Mouse (Mus musculus) midbrain, embryonic 14.5 days (tissue): Measurements from ENCODE around the gene Trit1. TPM values are rescaled to one million over a fixed set of nuclear protein-coding genes. Genes with fewer than 3 reads are reported as not detected.

Experiments
- ATAC-seq: fragments of 200-750 bp; cut with Nextera tagmentation; 2 replicates; pipeline ENCODE4 v1.8.0; 2017; ENCODE audit warnings: moderate number of reproducible peaks, moderate library complexity; ENCODE audit not compliant: low FRiP score, low TSS enrichment
- DNase-seq: peaks from one replicate; pipeline ENCODE4 v3.0.0-alpha.2; 2015
- H3K27ac ChIP-seq: fragments of 300-500 bp; sonication (generic); replicated peaks from 2 replicates; pipeline ENCODE4 v1.5.1; 2014; ENCODE audit warnings: mild to moderate bottlenecking, low read depth, low read length, moderate library complexity
- H3K27me3 ChIP-seq: fragments of 300-500 bp; sonication (generic); 2 replicates; pipeline ENCODE4 v1.6.1; 2014; ENCODE audit warnings: low read length, control low read depth, mixed read lengths; ENCODE audit not compliant: control insufficient read depth, insufficient read depth
- H3K36me3 ChIP-seq: fragments of 300-500 bp; sonication (generic); 2 replicates; pipeline ENCODE4 v1.6.1; 2014; ENCODE audit warnings: low read length, control low read depth; ENCODE audit not compliant: control insufficient read depth, insufficient read depth
- H3K4me1 ChIP-seq: fragments of 300-500 bp; sonication (generic); 2 replicates; pipeline ENCODE4 v1.6.1; 2014; ENCODE audit warnings: mild to moderate bottlenecking, antibody characterized with exemption, low read length, control low read depth; ENCODE audit not compliant: control insufficient read depth, insufficient read depth
- H3K4me2 ChIP-seq: fragments of 300-500 bp; sonication (generic); 2 replicates; pipeline ENCODE4 v1.6.1; 2014; ENCODE audit warnings: mild to moderate bottlenecking, low read length, moderate library complexity
- H3K4me3 ChIP-seq: fragments of 300-500 bp; sonication (generic); replicated peaks from 2 replicates; pipeline ENCODE4 v1.5.1; 2014; ENCODE audit warnings: low read depth, low read length
- H3K9ac ChIP-seq: fragments of 300-500 bp; sonication (generic); replicated peaks from 2 replicates; pipeline ENCODE4 v1.6.1; 2014; ENCODE audit warnings: mild to moderate bottlenecking, low read length, moderate library complexity
- H3K9me3 ChIP-seq: fragments of 300-500 bp; sonication (generic); 2 replicates; pipeline ENCODE4 v1.6.1; 2016; ENCODE audit warnings: low read length, control low read depth, mixed read lengths; ENCODE audit not compliant: control insufficient read depth
- WGBS: fragments of 180-500 bp; shearing (Covaris S2); extraction: QIAGEN DNeasy Blood & Tissue Kit; methylation state at CpG from one replicate; pipeline ENCODE4 v1.1.7; 2014; 5-methylcytosine and 5-hydroxymethylcytosine counted together
- polyA plus RNA-seq: library from polyadenylated mRNA; unstranded; fragments of >200 nt; fragmentation: Nextera tagmentation; extraction: Ambion mirVana; gene quantifications from 2 replicates; pipeline ENCODE4 v1.2.1, GENCODE M21; 2014

Trit1 gene
- polyA plus RNA-seq, 1 experiment from 2014 or later = 29.1 TPM

DNA sequence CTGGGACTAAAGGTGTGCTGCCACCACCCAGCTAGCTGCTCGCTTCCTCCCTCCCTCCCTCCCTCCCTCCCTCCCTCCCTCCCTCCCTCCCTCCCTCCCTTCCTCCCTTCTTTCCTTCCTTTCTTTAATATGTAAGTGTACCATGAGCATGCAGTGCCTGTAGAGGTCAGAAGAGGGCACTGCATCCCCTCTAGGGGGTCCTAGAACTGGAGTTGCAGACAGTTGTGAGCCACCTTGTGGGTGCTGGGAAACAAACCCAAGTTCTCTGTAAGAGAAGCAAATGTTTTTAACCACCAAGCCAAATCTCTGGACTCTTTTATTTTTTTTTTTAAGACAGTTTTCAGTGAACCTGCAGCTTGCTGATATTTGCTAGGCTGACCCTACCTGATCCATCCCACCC is 6.5 kb downstream of the Trit1 start:
- H3K4me3 ChIP-seq = no peak overlapping the region
- no peaks in the 10 kb centered on the region for H3K27me3 ChIP-seq
- H3K27ac ChIP-seq = no peak overlapping the region
- H3K9ac ChIP-seq = no peak overlapping the region
- DNase-seq = no peak
- no peak overlapping the region for H3K4me2 ChIP-seq
- H3K4me1 ChIP-seq = peaks cover 12% of the 10 kb centered on the region
- H3K36me3 ChIP-seq = peaks cover 25% of the 10 kb centered on the region
- H3K9me3 ChIP-seq = no peaks in the 10 kb centered on the region
- ATAC-seq = no peak
- WGBS = 73% methylated on average over 1 of the region's 1 CpGs

DNA sequence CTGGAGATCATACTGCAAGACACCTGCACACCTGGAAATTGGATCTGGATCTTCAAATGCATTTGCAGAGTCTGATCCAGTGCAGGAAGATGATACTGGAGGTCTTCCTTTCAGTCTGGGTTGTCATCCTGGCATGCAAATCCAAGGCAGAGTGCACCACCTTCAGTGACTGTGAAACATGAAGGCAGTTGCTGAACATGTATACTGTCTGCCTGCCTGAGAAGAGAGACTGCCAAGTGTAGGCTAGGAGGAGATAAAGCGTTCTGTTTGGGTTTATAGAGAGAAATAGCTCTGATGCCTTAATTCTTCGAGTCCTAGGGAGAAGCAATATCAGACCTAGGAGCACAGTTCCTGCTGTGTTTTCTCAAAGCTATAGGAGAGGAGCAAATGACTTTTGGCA is 9.0 kb downstream of the Trit1 start:
- Histone ChIP-seq H3K27ac (no peak overlapping the region), H3K4me1 (no peaks in the 10 kb centered on the region), H3K9ac (no peak overlapping the region; the same call in 1 of the 2 replicates), H3K36me3 (peaks cover 33% of the 10 kb centered on the region), H3K4me2 (no peak overlapping the region), H3K4me3 (no peak overlapping the region), H3K9me3 (no peaks in the 10 kb centered on the region), H3K27me3 (no peaks in the 10 kb centered on the region)
- WGBS = 79% methylated on average over 2 of the region's 2 CpGs
- ATAC-seq = no peak
- no peak for DNase-seq

DNA sequence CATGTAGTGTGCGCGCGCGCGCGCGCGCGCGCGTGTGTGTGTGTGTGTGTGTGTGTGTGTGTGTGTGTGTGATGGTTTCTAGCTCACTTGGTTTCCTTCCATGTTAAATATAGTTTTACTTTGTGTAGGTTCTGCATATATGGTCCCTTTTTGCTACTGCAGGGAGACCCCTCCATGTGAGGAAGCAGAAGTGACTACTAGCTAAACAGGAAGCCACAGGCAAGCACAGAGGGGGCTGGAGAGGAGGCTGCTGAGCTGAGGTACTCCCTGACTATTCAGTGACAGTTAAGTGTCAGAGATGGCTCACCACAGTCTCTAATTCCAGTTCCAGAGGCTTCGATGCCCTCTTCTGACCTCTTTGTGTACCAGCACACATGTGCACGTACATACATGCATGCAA is 9.8 kb downstream of the Trit1 start:
- no peak overlapping the region for H3K27ac ChIP-seq
- no peak for DNase-seq
- 98% methylated on average over 13 of the region's 13 CpGs for WGBS

DNA sequence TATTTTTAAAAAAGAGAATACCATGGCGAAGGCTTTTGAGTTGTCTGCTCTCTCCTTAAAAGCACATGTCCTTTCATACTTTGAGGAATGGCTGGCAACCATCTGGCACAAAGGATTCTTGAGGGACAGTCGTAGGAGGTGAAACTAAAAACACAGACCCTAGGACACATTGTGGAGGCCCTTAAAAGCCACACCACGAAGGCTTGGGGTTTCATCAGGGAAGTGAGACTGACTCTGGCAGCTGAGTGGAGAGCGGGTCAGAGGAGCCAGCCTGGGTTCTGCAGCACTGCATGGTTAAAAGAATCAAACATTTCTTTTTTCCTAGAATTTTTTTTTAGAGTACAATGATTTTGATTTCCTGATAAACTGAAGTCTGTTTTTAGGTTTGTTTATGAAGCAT is 10.2 kb downstream of the Trit1 start:
- H3K9me3 ChIP-seq = no peaks in the 10 kb centered on the region
- peaks cover 43% of the 10 kb centered on the region for H3K36me3 ChIP-seq
- no peaks in the 10 kb centered on the region for H3K4me1 ChIP-seq
- H3K27ac ChIP-seq = no peak overlapping the region
- no peak for DNase-seq
- 88% methylated on average over 4 of the region's 4 CpGs for WGBS
- H3K27me3 ChIP-seq = no peaks in the 10 kb centered on the region
- ATAC-seq = no peak
- no peak overlapping the region for H3K4me2 ChIP-seq
- H3K4me3 ChIP-seq = no peak overlapping the region
- no peak overlapping the region for H3K9ac ChIP-seq

More for the DNA sequence above, 9.8 kb downstream of the Trit1 start:
- Histone ChIP-seq H3K4me3 (no peak overlapping the region), H3K4me1 (no peaks in the 10 kb centered on the region), H3K9me3 (no peaks in the 10 kb centered on the region), H3K9ac (no peak overlapping the region), H3K36me3 (peaks cover 39% of the 10 kb centered on the region), H3K27me3 (no peaks in the 10 kb centered on the region), H3K4me2 (no peak overlapping the region)
- ATAC-seq = no peak

DNA sequence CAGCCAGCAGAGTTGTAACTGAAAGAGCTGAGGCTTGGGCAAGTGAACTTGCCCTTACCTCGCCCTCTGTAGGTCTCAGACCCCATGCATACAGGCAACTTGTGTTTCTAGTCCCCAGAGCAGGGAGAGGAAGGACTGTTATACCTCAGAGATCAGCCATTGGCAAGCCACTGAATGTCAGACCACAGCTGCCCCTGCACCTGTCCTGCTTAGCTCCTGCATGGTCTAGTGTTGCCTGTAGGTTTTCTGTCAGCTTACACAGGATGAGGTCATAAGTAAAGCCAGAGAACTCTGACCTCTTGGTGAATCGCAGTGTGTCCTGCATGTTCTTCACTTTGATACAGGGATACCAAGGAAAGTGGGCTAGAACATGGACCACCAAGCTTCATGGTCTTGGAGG is 18.4 kb downstream of the Trit1 start:
- H3K27me3 ChIP-seq = no peaks in the 10 kb centered on the region
- no peak overlapping the region for H3K27ac ChIP-seq
- peaks cover 43% of the 10 kb centered on the region for H3K36me3 ChIP-seq
- no peak overlapping the region for H3K4me3 ChIP-seq
- 89% methylated on average over 2 of the region's 2 CpGs for WGBS
- no peaks in the 10 kb centered on the region for H3K4me1 ChIP-seq
- no peak overlapping the region for H3K9ac ChIP-seq
- H3K4me2 ChIP-seq = no peak overlapping the region
- DNase-seq (no peak), ATAC-seq (no peak)
- H3K9me3 ChIP-seq = no peaks in the 10 kb centered on the region

DNA sequence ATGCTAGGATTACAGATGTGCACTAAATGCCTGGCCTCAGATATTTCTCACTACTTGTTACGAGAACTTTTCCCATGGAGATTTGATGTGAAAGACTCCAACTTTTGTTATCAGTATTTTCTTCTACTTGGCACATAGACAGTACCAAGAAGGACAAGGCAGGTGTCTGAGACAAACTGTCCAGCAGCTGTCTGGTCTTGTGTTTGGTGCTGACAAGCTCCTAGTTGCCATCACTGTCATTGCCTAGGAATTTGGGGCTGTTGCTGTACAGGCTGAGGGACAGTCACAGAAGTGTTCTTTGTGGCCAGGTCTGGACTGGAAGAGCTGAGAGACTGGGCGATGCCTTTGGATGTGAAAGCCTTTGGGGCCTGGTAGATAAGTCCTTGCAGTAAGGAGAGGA is 19.2 kb downstream of the Trit1 start:
- Histone ChIP-seq H3K4me2 (no peak overlapping the region), H3K4me1 (no peaks in the 10 kb centered on the region), H3K9me3 (no peaks in the 10 kb centered on the region), H3K27ac (no peak overlapping the region), H3K27me3 (no peaks in the 10 kb centered on the region), H3K4me3 (no peak overlapping the region), H3K36me3 (peaks cover 45% of the 10 kb centered on the region), H3K9ac (no peak overlapping the region)
- ATAC-seq = no peak
- 98% methylated on average over 2 of the region's 2 CpGs for WGBS
- no peak for DNase-seq

DNA sequence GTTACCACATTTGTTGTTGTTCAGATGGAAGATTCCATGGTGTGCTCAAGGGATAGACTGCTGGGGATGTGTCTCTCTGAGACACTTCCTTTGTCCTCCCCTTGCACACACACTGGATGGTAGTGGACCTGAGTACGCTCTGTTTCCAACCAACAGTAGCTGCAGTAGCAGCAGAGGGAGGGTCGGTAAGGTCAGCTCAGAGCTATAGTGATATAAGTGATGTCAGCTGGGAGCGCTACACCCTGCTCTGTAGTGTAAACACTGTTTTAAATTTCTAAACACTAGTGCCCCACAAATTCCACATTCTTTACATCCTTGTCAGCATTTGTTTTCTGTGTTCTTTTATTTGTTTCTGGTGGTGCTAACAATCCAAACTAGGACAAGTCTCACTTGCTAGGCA is 20.3 kb downstream of the Trit1 start:
- H3K9ac ChIP-seq = no peak overlapping the region
- H3K27me3 ChIP-seq = no peaks in the 10 kb centered on the region
- 79% methylated on average over 3 of the region's 3 CpGs for WGBS
- DNase-seq (no peak), ATAC-seq (no peak)
- H3K4me3 ChIP-seq = no peak overlapping the region
- H3K4me1 ChIP-seq = no peaks in the 10 kb centered on the region
- no peak overlapping the region for H3K4me2 ChIP-seq
- no peaks in the 10 kb centered on the region for H3K9me3 ChIP-seq
- H3K36me3 ChIP-seq = peaks cover 36% of the 10 kb centered on the region
- H3K27ac ChIP-seq = no peak overlapping the region

DNA sequence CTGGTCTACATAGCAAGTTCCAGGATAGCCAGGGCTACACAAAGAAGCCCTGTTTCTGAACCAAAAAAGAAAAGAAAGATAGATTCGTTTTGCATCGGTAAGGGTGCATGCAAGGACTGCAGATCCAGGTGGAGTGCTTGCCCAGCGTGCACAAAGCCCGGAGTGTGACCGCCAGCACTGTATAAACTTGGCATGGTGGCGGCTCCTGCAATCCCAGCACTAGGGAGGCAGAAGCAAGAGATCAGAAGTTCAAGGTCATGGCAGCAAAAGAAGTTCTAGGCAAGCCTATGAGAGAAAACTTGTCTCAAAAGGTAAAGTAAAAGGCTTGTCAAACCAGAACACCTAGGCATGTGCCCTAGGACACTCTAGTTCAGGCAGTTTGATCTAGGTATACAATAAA is 24.7 kb downstream of the Trit1 start:
- DNase-seq = no peak
- H3K9me3 ChIP-seq = no peaks in the 10 kb centered on the region
- no peak overlapping the region for H3K4me3 ChIP-seq
- no peak overlapping the region for H3K27ac ChIP-seq
- no peak for ATAC-seq
- 93% methylated on average over 6 of the region's 6 CpGs for WGBS
- H3K4me2 ChIP-seq = no peak overlapping the region
- no peak overlapping the region for H3K9ac ChIP-seq
- no peaks in the 10 kb centered on the region for H3K27me3 ChIP-seq
- H3K36me3 ChIP-seq = peaks cover 50% of the 10 kb centered on the region
- H3K4me1 ChIP-seq = no peaks in the 10 kb centered on the region

DNA sequence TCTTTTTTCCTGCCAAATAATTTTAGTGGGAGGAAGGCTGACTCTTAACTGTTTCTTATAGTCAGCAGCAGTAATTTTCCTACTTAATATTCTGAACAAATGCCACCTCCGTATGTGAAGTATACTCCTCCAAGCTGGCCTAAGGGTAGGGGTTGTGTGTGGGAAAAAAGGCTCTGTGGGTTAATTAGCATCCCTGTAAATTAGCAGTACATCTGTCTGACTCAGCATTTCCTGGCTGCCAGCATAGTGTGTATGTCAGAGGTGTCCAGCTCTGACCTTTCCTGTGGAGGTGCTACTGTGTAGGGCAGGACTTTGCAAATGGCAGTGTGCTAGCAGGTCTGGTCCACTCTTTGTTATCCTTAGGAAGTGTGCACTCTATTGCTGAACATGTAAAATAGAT is 27.5 kb downstream of the Trit1 start:
- Histone ChIP-seq H3K4me3 (no peak overlapping the region), H3K4me1 (no peaks in the 10 kb centered on the region), H3K27ac (no peak overlapping the region), H3K27me3 (no peaks in the 10 kb centered on the region), H3K4me2 (no peak overlapping the region), H3K36me3 (peaks cover 68% of the 10 kb centered on the region), H3K9me3 (no peaks in the 10 kb centered on the region), H3K9ac (no peak overlapping the region)
- ATAC-seq (no peak), DNase-seq (no peak)
- WGBS = 45% methylated on average over 1 of the region's 1 CpGs
